22 mouse cellular contexts compared by ENCODE assay signal in genomic region chr4:56756966-56757600, GRCm38 (mm10). TPM values are rescaled to one million over a fixed set of nuclear protein-coding genes. Genes with fewer than 3 reads are reported as not detected.
A peak's percentile ranks its signal among the peaks of the same experiment; 100 is the strongest.
DNase-seq lines count a peak whose midpoint lies in the region; ATAC-seq and TF ChIP-seq lines count a peak whose summit lies in the region.
"Had no signal": no experiment of that assay in that cellular context is flagged by ENCODE, and none has a peak within 500 bp of the region (broad histone marks: within the 10 kb centered on the region; RNA-seq: fewer than 3 reads in every experiment).

No protein-coding gene starts in this region.

- ATAC-seq in frontal cortex, adult (ENCODE audit: low TSS enrichment), result peak; percentile 28; the same call in 1 of the 2 replicates
- peak; percentile 84 for ATAC-seq in liver, postnatal 0 days
- ATAC-seq in megakaryocyte, adult 5-6 weeks (ENCODE audit: poor library complexity, severe bottlenecking), result peak; percentile 88
- ATAC-seq in forebrain, embryonic 12.5 days (ENCODE audit: low FRiP score), result no peak
- ATAC-seq: inflammation-experienced regulatory T-cells, adult 6 months had no signal

- TF ChIP-seq EP300 in liver, postnatal 0 days (IDR thresholded peaks at IDR 0.05; ENCODE audit: low read depth), result no peak

- H3K27ac ChIP-seq in liver, postnatal 0 days (ENCODE audit: low read depth), result peak overlapping the region; percentile 67
- H3K27ac ChIP-seq in forebrain, embryonic 12.5 days, result no peak overlapping the region
- H3K27ac ChIP-seq: embryonic facial prominence, embryonic 13.5 days; forebrain, embryonic 10.5 days; lung, embryonic 15.5 days; neural tube, embryonic 12.5 days had no signal

- TF ChIP-seq CTCF in liver, postnatal 0 days (IDR thresholded peaks at IDR 0.05; ENCODE audit: low read depth), result no peak

- no peaks in the 10 kb centered on the region for H3K4me1 ChIP-seq in liver, postnatal 0 days (ENCODE audit: insufficient read depth)
- no peaks in the 10 kb centered on the region for H3K4me1 ChIP-seq in forebrain, embryonic 12.5 days
- H3K4me1 ChIP-seq: embryonic facial prominence, embryonic 13.5 days; forebrain, embryonic 10.5 days; lung, embryonic 15.5 days; neural tube, embryonic 12.5 days had no signal

- WGBS in liver, postnatal 0 days (ENCODE audit: insufficient replicate concordance), result 67% methylated on average over 10 of the region's 10 CpGs
- WGBS in forebrain, embryonic 12.5 days, result 94% methylated on average over 10 of the region's 10 CpGs

- no peak overlapping the region for H3K9ac ChIP-seq in liver, postnatal 0 days (replicated peaks)
- no peak overlapping the region for H3K9ac ChIP-seq in forebrain, embryonic 12.5 days
- H3K9ac ChIP-seq: embryonic facial prominence, embryonic 13.5 days; lung, embryonic 15.5 days; neural tube, embryonic 12.5 days had no signal

- intact Hi-C loops in left cerebral cortex, postnatal 36 days (cut with DNase I), result no loop called here

- H3K4me2 ChIP-seq in liver, postnatal 0 days (ENCODE audit: low read depth, low read length), result peak overlapping the region; percentile 19; the same call in 1 of the 2 replicates
- H3K4me2 ChIP-seq in forebrain, embryonic 12.5 days, result no peak overlapping the region
- H3K4me2 ChIP-seq: embryonic facial prominence, embryonic 13.5 days; lung, embryonic 15.5 days; neural tube, embryonic 12.5 days had no signal

- H3K4me3 ChIP-seq in liver, postnatal 0 days (ENCODE audit: low read depth, low read length), result peak overlapping the region; percentile 20; the same call in 1 of the 2 replicates
- H3K4me3 ChIP-seq in forebrain, embryonic 12.5 days (replicated peaks), result no peak overlapping the region
- H3K4me3 ChIP-seq: embryonic facial prominence, embryonic 13.5 days; forebrain, embryonic 10.5 days; lung, embryonic 15.5 days; neural tube, embryonic 12.5 days had no signal

- H3K36me3 ChIP-seq in liver, postnatal 0 days (replicated peaks; ENCODE audit: insufficient read depth, low read length), result peaks cover 65% of the 10 kb centered on the region
- peaks cover 90% of the 10 kb centered on the region for H3K36me3 ChIP-seq in forebrain, embryonic 12.5 days (replicated peaks)

- DNase-seq in frontal cortex, postnatal 14 days (ENCODE audit: low spot score in 2 of 2), result no peak
- peak; percentile 3 for DNase-seq in c-Kit-positive CD71-positive TER-119-positive erythroid progenitor cells, embryonic 14.5 days (ENCODE audit: low spot score)
- DNase-seq in liver, postnatal 0 days, result peak; percentile 57
- DNase-seq in left cerebral cortex, postnatal 36 days (ENCODE audit: low spot score in 2 of 2), result no peak
- DNase-seq in frontal cortex, postnatal 25 days (ENCODE audit: low spot score in 2 of 2), result no peak
- DNase-seq: adrenal gland, adult 8-10 months; cerebellum, adult 11 months; kidney, postnatal 14 days; midbrain, embryonic 14.5 days; right cerebral cortex, postnatal 4 days had no signal

- H3K9me3 ChIP-seq in liver, postnatal 0 days (ENCODE audit: low read length), result no peaks in the 10 kb centered on the region
- no peaks in the 10 kb centered on the region for H3K9me3 ChIP-seq in forebrain, embryonic 12.5 days
- H3K9me3 ChIP-seq: embryonic facial prominence, embryonic 13.5 days; forebrain, embryonic 10.5 days; lung, embryonic 15.5 days; neural tube, embryonic 12.5 days had no signal

- no peaks in the 10 kb centered on the region for H3K27me3 ChIP-seq in liver, postnatal 0 days (ENCODE audit: insufficient read depth, low read length)
- H3K27me3 ChIP-seq in forebrain, embryonic 12.5 days, result no peaks in the 10 kb centered on the region
- H3K27me3 ChIP-seq: embryonic facial prominence, embryonic 13.5 days; lung, embryonic 15.5 days; neural tube, embryonic 12.5 days had no signal

RNA-seq across cellular contexts. Expression of gene Actl7a, which starts 13.9 kb away (rescaled TPM):
- polyA plus RNA-seq in liver, postnatal 0 days (2015; fragmentation: Nextera tagmentation; extraction: Ambion mirVana), result not detected in 2 replicates
- not detected in 2 replicates for total RNA-seq in megakaryocyte, adult 5-6 weeks (2015)
- total RNA-seq in megakaryocyte, adult 5-6 weeks (2017), result not detected in 2 replicates
- total RNA-seq in left cerebral cortex, postnatal 36 days (2021), result not detected
- not detected in 2 replicates for polyA plus RNA-seq in forebrain, embryonic 12.5 days (2016; fragmentation: Nextera tagmentation; extraction: Ambion mirVana)
- total RNA-seq: adrenal gland, adult 8-10 months; heart, adult 8-10 months; hematopoietic stem cell, adult 5-6 weeks; left cerebral cortex, postnatal 10 days had no signal
- polyA plus RNA-seq: embryonic facial prominence, embryonic 13.5 days; forebrain, embryonic 10.5 days; inflammation-experienced regulatory T-cells, adult 6 months; lung, embryonic 15.5 days; midbrain, embryonic 14.5 days; neural tube, embryonic 12.5 days; stomach, embryonic 14.5 days had no signal

RNA-seq across cellular contexts. Expression of gene Actl7b, which starts 15.8 kb away (rescaled TPM):
- not detected in 2 replicates for polyA plus RNA-seq in liver, postnatal 0 days (2015; fragmentation: Nextera tagmentation; extraction: Ambion mirVana)
- total RNA-seq in megakaryocyte, adult 5-6 weeks (2015), result 0.13 TPM in 1 of 2 replicates, not detected in the other
- total RNA-seq in megakaryocyte, adult 5-6 weeks (2017), result not detected in 2 replicates
- under 1 TPM in 1 of 2 experiments, not detected in 1; 0.36 TPM for total RNA-seq in left cerebral cortex, postnatal 36 days (2021)
- polyA plus RNA-seq in forebrain, embryonic 12.5 days (2016; fragmentation: Nextera tagmentation; extraction: Ambion mirVana), result not detected in 2 replicates
- total RNA-seq: heart, adult 8-10 months; left cerebral cortex, postnatal 10 days had no signal
- polyA plus RNA-seq: embryonic facial prominence, embryonic 13.5 days; forebrain, embryonic 10.5 days; inflammation-experienced regulatory T-cells, adult 6 months; lung, embryonic 15.5 days; midbrain, embryonic 14.5 days; neural tube, embryonic 12.5 days; stomach, embryonic 14.5 days had no signal

RNA-seq across cellular contexts. Expression of gene Gm26657, which starts 17.2 kb away (rescaled TPM):
- not detected in 2 replicates for polyA plus RNA-seq in liver, postnatal 0 days (2015; fragmentation: Nextera tagmentation; extraction: Ambion mirVana)
- total RNA-seq in megakaryocyte, adult 5-6 weeks (2015), result not detected in 2 replicates
- total RNA-seq in megakaryocyte, adult 5-6 weeks (2017), result not detected in 2 replicates
- total RNA-seq in left cerebral cortex, postnatal 36 days (2021), result not detected
- polyA plus RNA-seq in forebrain, embryonic 12.5 days (2016; fragmentation: Nextera tagmentation; extraction: Ambion mirVana), result not detected in 2 replicates
- total RNA-seq: adrenal gland, adult 8-10 months; heart, adult 8-10 months; hematopoietic stem cell, adult 5-6 weeks; left cerebral cortex, postnatal 10 days had no signal
- polyA plus RNA-seq: embryonic facial prominence, embryonic 13.5 days; forebrain, embryonic 10.5 days; inflammation-experienced regulatory T-cells, adult 6 months; lung, embryonic 15.5 days; midbrain, embryonic 14.5 days; neural tube, embryonic 12.5 days; stomach, embryonic 14.5 days had no signal

RNA-seq across cellular contexts. Expression of gene Elp1, which starts 45.0 kb away (rescaled TPM):
- 7.3 and 8.1 TPM in 2 replicates for polyA plus RNA-seq in liver, postnatal 0 days (2015; fragmentation: Nextera tagmentation; extraction: Ambion mirVana)
- 34.6 and 35.3 TPM in 2 replicates for total RNA-seq in megakaryocyte, adult 5-6 weeks (2015)
- total RNA-seq in megakaryocyte, adult 5-6 weeks (2017), result 31.2 and 33.0 TPM in 2 replicates
- total RNA-seq in left cerebral cortex, postnatal 36 days (2021), result 10 to 100 TPM; 62.5 to 63.2 TPM
- polyA plus RNA-seq in forebrain, embryonic 12.5 days (2016; fragmentation: Nextera tagmentation; extraction: Ambion mirVana), result 84.7 and 90.3 TPM in 2 replicates

RNA-seq across cellular contexts. Expression of gene Fam206a, which starts 45.1 kb away (rescaled TPM):
- 1.6 and 2.2 TPM in 2 replicates for polyA plus RNA-seq in liver, postnatal 0 days (2015; fragmentation: Nextera tagmentation; extraction: Ambion mirVana)
- 15.7 and 18.9 TPM in 2 replicates for total RNA-seq in megakaryocyte, adult 5-6 weeks (2015)
- 5.7 and 6.6 TPM in 2 replicates for total RNA-seq in megakaryocyte, adult 5-6 weeks (2017)
- total RNA-seq in left cerebral cortex, postnatal 36 days (2021), result 10 to 100 TPM; 16.8 to 20.1 TPM
- polyA plus RNA-seq in forebrain, embryonic 12.5 days (2016; fragmentation: Nextera tagmentation; extraction: Ambion mirVana), result 20.6 and 21.9 TPM in 2 replicates

Comparison
In these comparisons a context has a peak if more than half of its experiments do, and no peak if none do; other contexts are left out.
1. DNase-seq: peak in c-Kit-positive CD71-positive TER-119-positive erythroid progenitor cells, embryonic 14.5 days (single experiment) and liver, postnatal 0 days (single experiment); none in frontal cortex, postnatal 14 days (0 of 2), left cerebral cortex, postnatal 36 days (0 of 2) and frontal cortex, postnatal 25 days (0 of 2).